Mouse (Mus musculus): ENCODE results near the gene Tnks1bp1. TPM values are rescaled to one million over a fixed set of nuclear protein-coding genes. Genes with fewer than 3 reads are reported as not detected.

The Tnks1bp1 gene
- polyA plus RNA-seq, 1 experiment: 32.6 TPM

DNA sequence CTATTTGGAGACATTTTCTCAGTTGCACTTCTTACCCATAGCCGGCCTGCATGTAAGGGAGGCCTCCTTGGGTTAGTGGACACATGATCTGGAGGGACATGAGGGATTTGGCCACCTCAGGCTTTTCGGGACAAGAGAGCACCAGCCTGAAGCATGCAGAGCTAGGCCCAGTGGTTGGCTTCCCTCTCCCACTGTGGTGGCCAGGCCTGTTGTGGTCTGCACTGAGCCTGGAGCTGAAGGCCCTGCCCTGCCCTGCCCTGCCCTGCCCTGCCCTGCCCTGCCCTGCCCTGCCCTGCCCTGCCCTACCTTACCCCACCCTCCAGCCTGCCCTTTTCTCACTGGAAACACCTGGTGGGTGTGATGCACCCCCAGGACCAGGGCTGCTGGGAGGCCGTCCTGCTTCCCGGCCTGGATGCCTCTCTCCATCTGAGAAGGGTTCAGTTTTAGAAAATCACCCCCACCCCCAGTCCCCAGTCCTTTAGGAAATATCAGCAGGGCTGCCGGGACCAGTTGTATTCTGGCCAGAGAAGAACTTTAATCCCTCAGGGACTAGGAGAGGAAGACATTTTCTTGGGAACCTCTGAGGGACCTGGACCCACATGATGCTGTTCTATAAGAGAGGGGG is 5.5 kb downstream of the Tnks1bp1 start:
- Histone ChIP-seq H3K27ac (replicated peaks; ENCODE audit: low read depth, low read length) (no peak overlapping the region), H3K4me1 (ENCODE audit: control insufficient read depth, insufficient read depth, insufficient read length, low read length) (peaks cover 14% of the 10 kb centered on the region), H3K4me3 (ENCODE audit: insufficient read depth, low read depth, low read length) (peak overlapping the region; percentile 19)

DNA sequence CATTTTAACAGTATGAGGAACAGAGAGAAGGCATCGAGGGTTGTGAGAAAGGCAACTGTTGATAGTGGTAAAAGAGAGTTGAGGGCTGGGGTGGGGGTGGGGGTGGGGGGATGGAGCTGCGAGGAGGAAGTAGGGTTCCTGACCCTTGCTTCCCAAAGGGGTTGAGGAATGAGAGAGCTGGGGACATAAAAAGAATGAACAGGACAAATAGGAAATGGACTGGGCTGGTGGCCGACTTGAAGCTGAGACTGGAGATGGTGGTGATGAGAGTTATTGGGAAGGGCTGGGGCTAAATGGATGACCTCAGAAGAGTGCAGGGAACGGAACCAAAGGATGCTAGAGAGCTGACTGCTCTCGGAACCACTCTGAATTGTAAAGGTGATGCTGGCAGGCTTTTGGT is 8.9 kb downstream of the Tnks1bp1 start:
- H3K4me3 ChIP-seq (ENCODE audit: insufficient read depth, low read depth, low read length): no peak overlapping the region
- H3K27ac ChIP-seq (replicated peaks; ENCODE audit: low read depth, low read length): peak overlapping the region; percentile 36; the same call in 1 of the 2 replicates
- peaks cover 16% of the 10 kb centered on the region for H3K4me1 ChIP-seq (ENCODE audit: control insufficient read depth, insufficient read depth, insufficient read length, low read length)

- Histone ChIP-seq H3K4me1 (ENCODE audit: control insufficient read depth, insufficient read depth, insufficient read length, low read length) (peaks cover 30% of the 10 kb centered on the region), H3K4me3 (ENCODE audit: insufficient read depth, low read depth, low read length) (no peak overlapping the region), H3K27ac (replicated peaks; ENCODE audit: low read depth, low read length) (peak overlapping the region; percentile 48)
These were observed 11.9 kb downstream of the Tnks1bp1 start for GRCm38 (mm10) chr2:85059677-85060076.

DNA sequence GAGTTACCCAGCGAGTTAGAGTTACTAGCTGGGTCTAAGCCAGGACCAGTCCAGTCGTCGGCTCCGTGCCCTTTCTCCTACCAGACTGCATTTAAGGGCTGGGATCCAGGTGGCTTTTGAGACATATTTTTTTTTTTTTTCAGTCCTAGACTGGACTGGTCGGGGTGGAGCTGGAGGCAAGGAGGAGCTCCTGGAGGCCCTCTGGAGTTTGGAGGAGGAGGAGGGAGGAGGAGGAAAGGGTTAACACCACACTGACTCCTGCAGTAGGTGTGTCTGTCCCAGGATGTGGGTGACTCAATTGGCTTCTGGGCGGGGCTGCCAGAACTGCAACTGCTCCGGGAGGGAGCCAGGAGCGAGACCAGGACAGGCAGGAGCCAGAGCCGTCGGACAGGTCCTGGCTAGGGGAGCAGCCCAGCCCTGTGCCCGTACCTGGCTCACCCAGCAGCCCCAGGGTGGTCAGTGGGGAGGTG is 12.8 kb downstream of the Tnks1bp1 start:
- Histone ChIP-seq H3K4me3 (ENCODE audit: insufficient read depth, low read depth, low read length) (peak overlapping the region; percentile 68), H3K4me1 (ENCODE audit: control insufficient read depth, insufficient read depth, insufficient read length, low read length) (peaks cover 39% of the 10 kb centered on the region), H3K27ac (replicated peaks; ENCODE audit: low read depth, low read length) (peak overlapping the region; percentile 2; the same call in 1 of the 2 replicates)

GRCm38 (mm10) chr2:85061107-85061541 is 13.3 kb downstream of the Tnks1bp1 start:
- Histone ChIP-seq H3K27ac (replicated peaks; ENCODE audit: low read depth, low read length) (peak overlapping the region; percentile 83), H3K4me1 (ENCODE audit: control insufficient read depth, insufficient read depth, insufficient read length, low read length) (peaks cover 44% of the 10 kb centered on the region), H3K4me3 (ENCODE audit: insufficient read depth, low read depth, low read length) (peak overlapping the region; percentile 68)

DNA sequence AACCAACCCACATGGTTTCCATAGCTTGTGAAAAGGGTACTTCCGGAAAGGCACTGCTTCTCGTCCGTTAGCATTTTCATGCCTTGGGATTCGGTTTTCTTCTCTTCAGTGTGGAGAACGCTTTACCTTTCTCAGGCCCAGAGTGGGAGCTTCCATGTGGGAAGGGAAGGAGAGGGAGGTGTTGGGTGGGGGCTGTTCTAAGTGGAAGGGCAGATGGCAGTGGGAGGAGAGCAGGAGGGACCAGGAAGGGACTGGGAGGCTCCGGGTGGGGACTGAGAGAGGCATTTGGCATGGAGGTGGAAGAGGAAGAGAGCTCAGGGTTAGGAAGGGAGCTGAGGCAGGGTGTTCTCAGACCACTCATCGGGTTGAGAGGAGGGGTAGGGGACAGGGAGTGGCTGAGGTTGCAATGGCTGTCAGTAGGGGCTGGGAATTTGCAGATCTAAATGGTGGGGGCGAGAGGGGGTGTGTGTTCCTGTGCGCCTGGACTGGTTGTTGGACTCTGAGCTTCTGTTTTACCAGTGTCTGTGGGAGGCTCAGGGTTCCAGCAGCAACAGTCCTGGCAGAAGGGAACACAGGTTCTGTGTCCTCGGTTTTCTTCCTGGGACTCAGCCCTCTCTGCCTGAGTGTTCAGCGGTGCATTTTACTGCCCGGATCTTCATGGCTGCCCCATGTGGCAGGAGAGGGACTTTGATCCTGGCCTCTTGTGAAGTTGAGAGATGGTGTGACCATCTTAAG is 17.5 kb downstream of the Tnks1bp1 start:
- Histone ChIP-seq H3K27ac (replicated peaks; ENCODE audit: low read depth, low read length) (peak overlapping the region; percentile 51), H3K4me1 (ENCODE audit: control insufficient read depth, insufficient read depth, insufficient read length, low read length) (peaks cover 49% of the 10 kb centered on the region), H3K4me3 (ENCODE audit: insufficient read depth, low read depth, low read length) (peak overlapping the region; percentile 16; the same call in 1 of the 2 replicates)

- H3K4me1 ChIP-seq (ENCODE audit: control insufficient read depth, insufficient read depth, insufficient read length, low read length): peaks cover 47% of the 10 kb centered on the region
These were observed 19.1 kb downstream of the Tnks1bp1 start for GRCm38 (mm10) chr2:85066937-85067336.

DNA sequence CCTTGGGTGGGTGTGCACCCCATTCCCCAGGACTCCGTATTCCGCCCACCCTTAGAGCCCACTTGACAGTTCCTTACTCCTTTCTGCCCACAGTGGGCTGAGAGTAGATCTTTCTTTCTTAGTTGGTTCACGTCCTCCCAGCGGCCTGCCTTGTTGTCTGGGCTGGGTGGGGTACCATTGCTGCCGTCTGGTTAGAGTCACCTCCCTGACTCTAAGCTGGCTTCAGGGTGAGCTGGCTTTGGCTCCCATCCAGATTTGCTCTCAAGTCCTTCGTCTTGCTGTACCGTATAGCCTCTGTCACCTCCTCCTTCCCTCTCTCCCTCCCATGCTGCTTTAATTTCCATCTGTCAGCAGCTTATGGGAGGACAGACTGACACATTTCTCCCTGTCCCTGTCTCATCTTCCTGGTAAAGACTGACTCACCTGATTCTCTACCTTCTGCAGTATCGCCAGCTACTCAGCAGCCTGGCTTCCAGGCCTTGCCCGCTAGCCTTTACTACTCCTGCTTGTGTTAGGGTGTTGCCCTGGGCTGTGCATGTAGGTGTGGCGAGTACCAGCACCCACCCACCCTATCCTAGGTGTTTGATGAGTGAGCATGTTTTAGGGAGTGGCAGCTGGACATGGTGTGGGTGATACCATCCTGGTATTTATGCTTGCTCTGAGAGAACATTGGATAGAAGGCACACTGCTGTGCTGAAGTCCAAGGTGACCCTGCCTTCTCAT is 20.2 kb downstream of the Tnks1bp1 start:
- Histone ChIP-seq H3K4me3 (ENCODE audit: insufficient read depth, low read depth, low read length) (no peak overlapping the region), H3K27ac (replicated peaks; ENCODE audit: low read depth, low read length) (no peak overlapping the region), H3K4me1 (ENCODE audit: control insufficient read depth, insufficient read depth, insufficient read length, low read length) (peaks cover 36% of the 10 kb centered on the region)

More at GRCm38 (mm10) chr2:85066937-85067336, 19.1 kb downstream of the Tnks1bp1 start:
- no peak overlapping the region for H3K4me3 ChIP-seq (ENCODE audit: insufficient read depth, low read depth, low read length)
- H3K27ac ChIP-seq (replicated peaks; ENCODE audit: low read depth, low read length): no peak overlapping the region

DNA sequence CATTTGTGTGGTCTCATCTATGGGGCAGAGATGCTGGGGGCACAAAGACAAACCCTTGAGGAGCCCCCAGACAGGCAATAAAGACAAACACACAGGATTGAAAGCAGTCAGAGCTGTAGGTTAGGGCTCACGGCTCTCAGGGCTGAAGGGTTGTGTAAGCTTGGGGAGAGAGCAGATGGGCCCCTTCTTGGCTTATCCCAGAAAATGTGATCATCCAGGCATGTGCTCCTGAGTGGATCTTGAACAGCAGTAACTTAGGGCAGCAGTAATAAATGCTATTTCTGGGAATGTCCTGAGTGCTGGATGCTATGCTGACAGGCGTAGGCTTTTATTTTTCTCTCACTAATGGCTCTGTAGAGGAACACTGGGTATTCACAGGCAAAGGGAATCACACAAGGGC is 20.8 kb downstream of the Tnks1bp1 start:
- Histone ChIP-seq H3K27ac (replicated peaks; ENCODE audit: low read depth, low read length) (no peak overlapping the region), H3K4me1 (ENCODE audit: control insufficient read depth, insufficient read depth, insufficient read length, low read length) (peaks cover 30% of the 10 kb centered on the region), H3K4me3 (ENCODE audit: insufficient read depth, low read depth, low read length) (no peak overlapping the region)

DNA sequence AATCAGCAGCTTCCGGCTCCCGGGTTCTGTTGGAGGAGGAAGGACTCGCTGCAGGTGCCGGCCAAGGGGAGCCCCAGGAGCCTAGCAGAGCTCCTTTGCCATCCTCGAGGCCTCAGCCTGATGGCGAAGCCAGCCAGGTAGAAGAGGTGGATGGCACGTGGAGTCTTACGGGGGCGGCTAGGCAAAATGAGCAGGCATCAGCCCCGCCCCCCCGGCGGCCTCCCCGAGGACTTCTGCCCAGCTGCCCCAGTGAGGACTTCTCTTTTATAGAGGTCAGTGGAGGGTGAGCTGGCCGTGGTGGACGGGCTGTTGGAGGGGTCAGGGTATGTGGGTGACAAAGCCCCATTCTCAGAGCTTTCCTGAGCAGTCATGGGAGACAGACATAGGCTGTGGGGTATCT is 22.3 kb downstream of the Tnks1bp1 start:
- Histone ChIP-seq H3K4me3 (ENCODE audit: insufficient read depth, low read depth, low read length) (no peak overlapping the region), H3K27ac (replicated peaks; ENCODE audit: low read depth, low read length) (no peak overlapping the region), H3K4me1 (ENCODE audit: control insufficient read depth, insufficient read depth, insufficient read length, low read length) (peaks cover 19% of the 10 kb centered on the region)

DNA sequence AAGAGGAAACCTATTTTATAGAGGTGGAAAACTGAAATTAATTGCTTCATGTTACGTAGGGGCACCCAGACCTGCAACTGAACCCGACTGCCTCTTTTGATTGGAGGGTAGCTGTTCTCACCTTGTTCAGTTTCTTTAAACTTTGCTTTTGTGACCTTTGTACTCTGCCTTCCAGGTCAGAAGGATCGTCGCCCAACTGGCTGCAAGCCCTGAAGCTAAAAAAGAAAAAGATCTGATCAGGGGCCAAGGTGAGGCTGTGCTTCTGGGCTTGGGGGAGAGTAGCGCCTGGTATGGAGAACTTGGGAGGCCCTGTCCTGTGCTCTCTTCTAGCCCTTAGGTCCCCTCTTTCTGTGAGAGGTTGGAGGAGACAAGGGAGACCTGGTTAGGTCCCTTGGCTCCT is 24.1 kb downstream of the Tnks1bp1 start:
- Histone ChIP-seq H3K4me1 (ENCODE audit: control insufficient read depth, insufficient read depth, insufficient read length, low read length) (peaks cover 5% of the 10 kb centered on the region; the same call in 1 of the 2 replicates), H3K27ac (replicated peaks; ENCODE audit: low read depth, low read length) (peak overlapping the region; percentile 65), H3K4me3 (ENCODE audit: insufficient read depth, low read depth, low read length) (no peak overlapping the region)

DNA sequence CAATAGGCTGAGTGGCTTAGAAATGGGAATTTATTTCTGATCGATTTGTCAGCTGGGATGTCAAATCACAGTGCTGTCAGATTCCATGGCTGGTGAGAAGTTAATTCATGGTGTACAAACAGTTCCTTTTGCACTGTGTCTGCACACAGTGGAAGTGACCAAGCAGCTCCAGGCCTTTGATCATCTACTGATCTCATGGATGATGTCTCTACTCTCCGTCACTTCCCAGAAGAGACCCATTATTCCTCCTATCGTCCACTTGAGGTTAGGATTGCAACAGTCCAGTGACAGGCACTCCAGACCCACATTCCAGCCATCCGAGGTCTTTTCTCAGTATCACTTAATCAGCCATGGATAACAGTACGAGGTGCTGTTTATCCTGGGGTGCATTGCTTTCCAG is 25.9 kb downstream of the Tnks1bp1 start:
- Histone ChIP-seq H3K4me3 (ENCODE audit: insufficient read depth, low read depth, low read length) (no peak overlapping the region), H3K27ac (replicated peaks; ENCODE audit: low read depth, low read length) (no peak overlapping the region), H3K4me1 (ENCODE audit: control insufficient read depth, insufficient read depth, insufficient read length, low read length) (peaks cover 5% of the 10 kb centered on the region; the same call in 1 of the 2 replicates)

DNA sequence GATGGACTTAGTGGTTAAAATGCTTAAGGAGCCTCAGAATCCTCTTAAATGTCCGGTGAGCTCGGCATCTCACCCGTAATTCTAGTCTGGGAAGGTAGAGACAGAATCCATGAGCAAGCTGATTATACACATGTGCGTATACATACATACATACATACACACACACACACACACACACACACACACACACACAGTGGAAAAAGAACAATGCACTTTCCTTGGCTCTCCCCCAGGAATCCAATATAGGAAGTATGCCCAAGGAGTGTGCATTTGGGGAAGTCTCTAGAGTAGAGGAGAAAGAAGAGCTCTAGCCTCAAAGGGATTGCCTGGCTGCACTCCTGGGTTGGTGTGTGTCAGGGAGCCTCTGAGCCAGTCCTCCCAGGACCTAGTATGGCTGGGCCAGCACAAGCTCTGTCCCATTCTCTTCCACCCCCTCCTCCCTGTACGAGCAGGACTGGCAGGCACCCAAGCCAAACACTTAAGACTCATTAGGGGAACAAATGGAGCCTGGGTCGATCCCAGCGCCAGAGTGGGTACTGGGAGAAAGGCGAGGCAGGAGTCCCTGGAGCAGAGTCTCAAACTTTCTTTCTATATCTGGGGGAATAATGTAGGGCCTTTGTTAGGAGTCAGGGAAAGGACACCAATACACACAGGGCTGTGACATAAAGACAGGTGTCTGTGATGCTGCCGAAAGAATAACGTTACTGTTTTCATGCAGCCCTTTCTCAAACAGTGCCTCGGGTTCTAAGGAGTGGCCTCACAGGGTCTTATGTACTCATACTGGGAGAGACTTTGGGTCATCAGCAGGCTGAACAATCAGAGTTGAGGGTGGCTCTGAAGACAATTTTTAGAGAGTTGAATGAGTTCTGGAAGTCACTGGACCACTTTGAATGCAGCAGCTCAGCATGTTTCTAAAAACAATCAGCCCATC is 41.2 kb downstream of the Tnks1bp1 start:
- Histone ChIP-seq H3K4me1 (ENCODE audit: control insufficient read depth, insufficient read depth, insufficient read length, low read length) (no peaks in the 10 kb centered on the region), H3K27ac (replicated peaks; ENCODE audit: low read depth, low read length) (no peak overlapping the region), H3K4me3 (ENCODE audit: insufficient read depth, low read depth, low read length) (no peak overlapping the region)

GRCm38 (mm10) chr2:85091325-85091724 is 43.5 kb downstream of the Tnks1bp1 start:
- Histone ChIP-seq H3K4me3 (ENCODE audit: insufficient read depth, low read depth, low read length) (no peak overlapping the region), H3K27ac (replicated peaks; ENCODE audit: low read depth, low read length) (no peak overlapping the region), H3K4me1 (ENCODE audit: control insufficient read depth, insufficient read depth, insufficient read length, low read length) (peaks cover 3% of the 10 kb centered on the region; the same call in 1 of the 2 replicates)

All from brown adipose tissue, adult 24 weeks (tissue).